Mouse (Mus musculus) mature B cell (primary cell): ENCODE data around the gene Speer4e.
"Not testable (repeated sequence)": the region's sequence is repeated elsewhere in the genome, so short reads cannot be mapped to it uniquely, and the experiment has no call there.

Experiments used
- in situ Hi-C: fragments of 300-500 bp; cut with MboI; formaldehyde crosslinking; loops from 2 replicates; pipeline ENCODE4 v1.14.3; 2019

Gene Speer4e

GRCm38 (mm10) chr5:14938329-14938728 is at the start of gene Speer4e:
TSS of gene Speer4e (minus strand) at chr5:14938429.
- in situ Hi-C loops, result not testable (repeated sequence)

- in situ Hi-C loops, result not testable (repeated sequence)
Observed at GRCm38 (mm10) chr5:14986649-14987387, 48.6 kb upstream of the Speer4e start.

GRCm38 (mm10) chr5:14978835-14979234 is 40.6 kb upstream of the Speer4e start, which contains the start of gene Gm10354:
TSS of gene Gm10354 (minus strand) at chr5:14978935.
- in situ Hi-C loops, result not testable (repeated sequence)

- in situ Hi-C loops, result not testable (repeated sequence)
Observed at GRCm38 (mm10) chr5:14977368-14977767, 39.1 kb upstream of the Speer4e start.

- in situ Hi-C loops, result not testable (repeated sequence)
Observed at GRCm38 (mm10) chr5:14975294-14975693, 37.1 kb upstream of the Speer4e start.

GRCm38 (mm10) chr5:14972841-14973240 is 34.6 kb upstream of the Speer4e start:
- in situ Hi-C loops, result not testable (repeated sequence)

- in situ Hi-C loops, result not testable (repeated sequence)
Observed at GRCm38 (mm10) chr5:14963821-14964220, 25.6 kb upstream of the Speer4e start.

- in situ Hi-C loops, result not testable (repeated sequence)
Observed at GRCm38 (mm10) chr5:14961502-14961901, 23.3 kb upstream of the Speer4e start.

- in situ Hi-C loops, result not testable (repeated sequence)
Observed at GRCm38 (mm10) chr5:14955928-14956706, 17.9 kb upstream of the Speer4e start.

GRCm38 (mm10) chr5:14953587-14953986 is 15.4 kb upstream of the Speer4e start:
- in situ Hi-C loops, result not testable (repeated sequence)

- in situ Hi-C loops, result not testable (repeated sequence)
Observed at GRCm38 (mm10) chr5:14952749-14953148, 14.5 kb upstream of the Speer4e start.

GRCm38 (mm10) chr5:14951822-14952221 is 13.6 kb upstream of the Speer4e start:
- in situ Hi-C loops, result not testable (repeated sequence)

GRCm38 (mm10) chr5:14947482-14948198 is 9.4 kb upstream of the Speer4e start:
- in situ Hi-C loops, result not testable (repeated sequence)

GRCm38 (mm10) chr5:14945524-14945923 is 7.3 kb upstream of the Speer4e start:
- in situ Hi-C loops, result not testable (repeated sequence)

- in situ Hi-C loops, result not testable (repeated sequence)
Observed at GRCm38 (mm10) chr5:14941043-14941442, 2.8 kb upstream of the Speer4e start.

GRCm38 (mm10) chr5:14933721-14934120 is 4.5 kb downstream of the Speer4e start:
- in situ Hi-C loops, result not testable (repeated sequence)

- in situ Hi-C loops, result not testable (repeated sequence)
Observed at GRCm38 (mm10) chr5:14927047-14927446, 11.2 kb downstream of the Speer4e start.

- in situ Hi-C loops, result not testable (repeated sequence)
Observed at GRCm38 (mm10) chr5:14914799-14915198, 23.4 kb downstream of the Speer4e start, which contains the start of gene Gm9758. TSS of gene Gm9758 (minus strand) at chr5:14914899.

GRCm38 (mm10) chr5:14914361-14914760 is 23.9 kb downstream of the Speer4e start:
- in situ Hi-C loops, result not testable (repeated sequence)

- in situ Hi-C loops, result not testable (repeated sequence)
Observed at GRCm38 (mm10) chr5:14903539-14903938, 34.7 kb downstream of the Speer4e start.

- in situ Hi-C loops, result no loop called here
Observed at GRCm38 (mm10) chr5:14892242-14892641, 46.0 kb downstream of the Speer4e start.

- in situ Hi-C loops, result not testable (repeated sequence)
Observed at GRCm38 (mm10) chr5:14885291-14885690, 52.9 kb downstream of the Speer4e start.
